Mouse (Mus musculus): ENCODE data around the gene Gpr158. TPM values are rescaled to one million over a fixed set of nuclear protein-coding genes. Genes with fewer than 3 reads are reported as not detected.
A peak's percentile ranks its signal among the peaks of the same experiment; 100 is the strongest.
"Not testable (repeated sequence)": the region's sequence is repeated elsewhere in the genome, so short reads cannot be mapped to it uniquely, and the experiment has no call there.

Gene Gpr158
- polyA plus RNA-seq, 1 experiment from 2014 or later, result 1.0 TPM

- H3K4me1 ChIP-seq, result no peaks in the 10 kb centered on the region
- H3K9me3 ChIP-seq, result no peaks in the 10 kb centered on the region
- WGBS, result 81% methylated on average over 2 of the region's 2 CpGs
- H3K36me3 ChIP-seq, result no peaks in the 10 kb centered on the region
- no peak overlapping the region for H3K4me2 ChIP-seq (replicated peaks)
- H3K27me3 ChIP-seq (replicated peaks), result no peaks in the 10 kb centered on the region
- H3K9ac ChIP-seq, result no peak overlapping the region
- ATAC-seq (ENCODE audit: low FRiP score, low read depth), result no peak
- H3K4me3 ChIP-seq, result no peak overlapping the region
- no peak overlapping the region for H3K27ac ChIP-seq
Measured at GRCm38 (mm10) chr2:21430288-21430687, 62.9 kb downstream of the Gpr158 start.

- no peak overlapping the region for H3K27ac ChIP-seq
- no peak for ATAC-seq (ENCODE audit: low FRiP score, low read depth)
- no peak overlapping the region for H3K9ac ChIP-seq
- no peaks in the 10 kb centered on the region for H3K9me3 ChIP-seq
- H3K36me3 ChIP-seq, result no peaks in the 10 kb centered on the region
- H3K4me2 ChIP-seq (replicated peaks), result no peak overlapping the region
- WGBS, result 62% methylated on average over 6 of the region's 6 CpGs
- no peaks in the 10 kb centered on the region for H3K4me1 ChIP-seq
- H3K4me3 ChIP-seq, result no peak overlapping the region
- H3K27me3 ChIP-seq (replicated peaks), result no peaks in the 10 kb centered on the region
Measured at GRCm38 (mm10) chr2:21431182-21431581, 63.8 kb downstream of the Gpr158 start.

- no peak for ATAC-seq (ENCODE audit: low FRiP score, low read depth)
- WGBS, result 86% methylated on average over 3 of the region's 3 CpGs
Measured at GRCm38 (mm10) chr2:21439626-21440025, 72.3 kb downstream of the Gpr158 start.

GRCm38 (mm10) chr2:21460606-21461005 lies 93.3 kb downstream of the Gpr158 start:
- not testable (repeated sequence) for H3K27me3 ChIP-seq (replicated peaks); H3K9ac ChIP-seq; H3K4me1 ChIP-seq; H3K4me2 ChIP-seq (replicated peaks); ATAC-seq (ENCODE audit: low FRiP score, low read depth); H3K9me3 ChIP-seq; H3K27ac ChIP-seq; H3K4me3 ChIP-seq; H3K36me3 ChIP-seq
- 88% methylated on average over 4 of the region's 4 CpGs for WGBS

More at GRCm38 (mm10) chr2:21439626-21440025, 72.3 kb downstream of the Gpr158 start:
- no peak overlapping the region for H3K9ac ChIP-seq
- H3K36me3 ChIP-seq, result no peaks in the 10 kb centered on the region
- no peaks in the 10 kb centered on the region for H3K27me3 ChIP-seq (replicated peaks)
- no peak overlapping the region for H3K4me3 ChIP-seq
- H3K27ac ChIP-seq, result no peak overlapping the region
- H3K4me2 ChIP-seq (replicated peaks), result no peak overlapping the region
- no peaks in the 10 kb centered on the region for H3K4me1 ChIP-seq
- no peaks in the 10 kb centered on the region for H3K9me3 ChIP-seq

DNA sequence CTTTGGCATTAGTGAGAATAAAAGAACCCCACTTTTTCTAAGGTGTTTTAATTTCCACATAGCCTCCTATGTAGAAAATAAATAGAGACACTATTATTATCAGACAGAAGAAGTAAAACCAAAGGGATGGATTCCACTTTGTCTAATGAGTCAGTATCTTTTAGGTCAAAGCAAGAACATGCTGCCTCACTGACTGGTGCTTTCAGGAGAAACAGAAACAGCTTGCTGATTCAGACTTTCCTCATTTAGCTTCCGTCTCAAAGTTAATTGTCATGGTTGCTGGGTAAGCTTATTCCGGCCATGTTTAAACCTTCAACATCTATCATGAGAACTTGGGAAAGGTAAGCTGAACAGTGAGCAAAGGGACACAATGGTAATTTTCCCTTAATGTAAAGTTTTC lies 107.6 kb downstream of the Gpr158 start:
- 93% methylated on average over 2 of the region's 2 CpGs for WGBS
- Histone ChIP-seq H3K27me3 (replicated peaks) (no peaks in the 10 kb centered on the region), H3K9me3 (no peaks in the 10 kb centered on the region), H3K9ac (no peak overlapping the region), H3K4me2 (replicated peaks) (no peak overlapping the region), H3K4me3 (no peak overlapping the region), H3K4me1 (no peaks in the 10 kb centered on the region), H3K36me3 (no peaks in the 10 kb centered on the region), H3K27ac (no peak overlapping the region)
- ATAC-seq (ENCODE audit: low FRiP score, low read depth), result no peak

DNA sequence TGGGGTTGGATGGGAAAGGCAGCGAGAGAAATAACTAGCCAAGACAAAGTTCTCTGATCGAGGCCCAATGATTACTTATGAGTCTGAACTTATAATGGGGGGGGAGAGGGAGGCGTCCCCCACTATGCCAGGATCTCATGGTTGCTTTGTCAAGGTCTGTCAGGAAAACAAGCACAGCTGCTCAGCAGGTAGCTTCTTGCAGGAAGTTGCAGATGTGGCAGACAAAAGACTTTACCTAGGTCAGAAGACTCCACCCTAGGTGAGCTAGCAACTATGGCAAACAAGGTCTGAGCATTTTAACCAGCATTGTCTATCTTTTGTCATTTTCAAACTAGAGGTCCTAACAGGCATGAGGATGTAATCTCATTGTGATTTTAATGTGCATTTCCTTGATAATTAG lies 129.5 kb downstream of the Gpr158 start:
- H3K36me3 ChIP-seq, result no peaks in the 10 kb centered on the region
- no peak overlapping the region for H3K27ac ChIP-seq
- H3K27me3 ChIP-seq (replicated peaks), result no peaks in the 10 kb centered on the region
- no peaks in the 10 kb centered on the region for H3K9me3 ChIP-seq
- no peaks in the 10 kb centered on the region for H3K4me1 ChIP-seq
- H3K9ac ChIP-seq, result no peak overlapping the region
- no peak overlapping the region for H3K4me2 ChIP-seq (replicated peaks)
- H3K4me3 ChIP-seq, result no peak overlapping the region
- WGBS, result 82% methylated on average over 3 of the region's 3 CpGs
- no peak for ATAC-seq (ENCODE audit: low FRiP score, low read depth)

GRCm38 (mm10) chr2:21497965-21498364 lies 130.6 kb downstream of the Gpr158 start:
- H3K9ac ChIP-seq, result no peak overlapping the region
- no peak overlapping the region for H3K4me2 ChIP-seq (replicated peaks)
- no peaks in the 10 kb centered on the region for H3K9me3 ChIP-seq
- ATAC-seq (ENCODE audit: low FRiP score, low read depth), result no peak
- H3K27me3 ChIP-seq (replicated peaks), result no peaks in the 10 kb centered on the region
- no peak overlapping the region for H3K4me3 ChIP-seq
- no peak overlapping the region for H3K27ac ChIP-seq
- no peaks in the 10 kb centered on the region for H3K4me1 ChIP-seq
- 77% methylated on average over 1 of the region's 1 CpGs for WGBS
- H3K36me3 ChIP-seq, result no peaks in the 10 kb centered on the region

DNA sequence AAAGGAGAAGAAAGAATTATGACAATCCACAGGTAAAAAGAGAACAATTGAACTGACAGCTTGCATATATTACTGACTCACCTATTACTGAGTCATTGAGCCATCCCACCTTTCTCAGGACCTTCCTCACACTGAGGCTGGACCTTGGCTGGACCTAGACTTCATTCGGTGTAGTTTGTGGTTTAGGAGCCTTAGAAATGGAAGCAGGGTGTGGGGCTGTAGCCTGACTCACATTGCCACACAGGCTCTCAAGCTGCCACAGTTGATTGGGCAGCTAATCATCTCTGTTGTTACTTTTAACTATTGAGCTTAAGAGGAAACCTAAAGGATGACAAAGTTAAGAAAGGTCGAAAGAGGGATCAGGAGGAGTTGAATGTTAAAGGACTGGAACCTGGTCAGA lies 132.1 kb downstream of the Gpr158 start:
- Histone ChIP-seq H3K36me3 (no peaks in the 10 kb centered on the region), H3K27ac (no peak overlapping the region)
- WGBS, result 84% methylated on average over 2 of the region's 2 CpGs

GRCm38 (mm10) chr2:21507449-21507848 lies 140.1 kb downstream of the Gpr158 start:
- no peaks in the 10 kb centered on the region for H3K4me1 ChIP-seq
- no peak overlapping the region for H3K27ac ChIP-seq
- H3K27me3 ChIP-seq (replicated peaks), result no peaks in the 10 kb centered on the region
- no peak overlapping the region for H3K4me3 ChIP-seq
- WGBS, result 69% methylated on average over 1 of the region's 1 CpGs
- no peak overlapping the region for H3K9ac ChIP-seq
- no peak overlapping the region for H3K4me2 ChIP-seq (replicated peaks)
- no peaks in the 10 kb centered on the region for H3K9me3 ChIP-seq
- H3K36me3 ChIP-seq, result no peaks in the 10 kb centered on the region
- ATAC-seq (ENCODE audit: low FRiP score, low read depth), result peak; percentile 56; the same call in 1 of the 2 replicates

More for the DNA sequence above, 132.1 kb downstream of the Gpr158 start:
- Histone ChIP-seq H3K4me2 (replicated peaks) (no peak overlapping the region), H3K4me1 (no peaks in the 10 kb centered on the region), H3K9me3 (no peaks in the 10 kb centered on the region), H3K9ac (no peak overlapping the region), H3K27me3 (replicated peaks) (no peaks in the 10 kb centered on the region), H3K4me3 (no peak overlapping the region)
- no peak for ATAC-seq (ENCODE audit: low FRiP score, low read depth)

DNA sequence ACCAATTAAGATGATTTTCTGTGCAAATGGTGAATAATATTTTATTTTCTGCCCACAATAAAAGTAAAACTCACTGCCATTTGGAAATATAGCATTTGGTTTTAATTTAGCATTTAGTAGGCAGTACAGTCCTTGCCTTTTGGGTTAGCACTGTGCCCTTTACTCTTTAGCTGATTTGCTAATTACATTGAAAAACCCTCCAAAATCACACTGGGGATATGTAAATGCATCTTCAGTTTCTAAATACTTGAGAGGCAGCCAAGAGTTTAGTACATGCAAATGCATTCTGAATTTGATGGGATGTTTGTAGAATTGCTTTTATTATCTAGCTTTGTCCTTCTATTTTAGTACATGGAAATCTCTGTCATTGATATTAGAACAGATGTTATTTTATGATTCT lies 163.4 kb downstream of the Gpr158 start:
- no peaks in the 10 kb centered on the region for H3K4me1 ChIP-seq
- no peaks in the 10 kb centered on the region for H3K9me3 ChIP-seq
- H3K9ac ChIP-seq, result no peak overlapping the region
- H3K27me3 ChIP-seq (replicated peaks), result no peaks in the 10 kb centered on the region
- no peak for ATAC-seq (ENCODE audit: low FRiP score, low read depth)
- H3K36me3 ChIP-seq, result no peaks in the 10 kb centered on the region
- no peak overlapping the region for H3K4me3 ChIP-seq
- H3K4me2 ChIP-seq (replicated peaks), result no peak overlapping the region
- H3K27ac ChIP-seq, result no peak overlapping the region

DNA sequence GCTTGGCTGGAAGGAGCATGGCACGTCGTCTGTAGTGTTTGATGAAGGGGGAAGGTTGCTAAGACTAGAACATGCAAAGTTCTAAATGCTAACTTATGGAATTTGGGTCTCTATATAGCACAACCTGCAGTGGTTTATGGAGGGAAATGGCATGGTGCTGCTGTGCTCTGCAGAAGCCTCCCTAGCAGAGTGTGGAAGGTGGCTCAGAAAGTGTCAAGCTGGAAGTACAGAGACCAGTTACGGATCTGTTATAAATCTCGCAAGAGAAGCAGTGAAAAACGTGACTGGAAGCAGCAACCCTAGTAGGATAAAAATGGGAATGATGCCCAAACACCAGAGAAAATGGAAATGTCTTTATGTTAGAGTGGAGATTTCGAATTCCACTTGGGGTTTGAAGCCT lies 251.8 kb downstream of the Gpr158 start:
- Histone ChIP-seq H3K4me1 (no peaks in the 10 kb centered on the region), H3K36me3 (no peaks in the 10 kb centered on the region), H3K4me2 (replicated peaks) (no peak overlapping the region), H3K9me3 (no peaks in the 10 kb centered on the region), H3K27me3 (replicated peaks) (no peaks in the 10 kb centered on the region), H3K27ac (no peak overlapping the region), H3K4me3 (no peak overlapping the region), H3K9ac (no peak overlapping the region)
- 73% methylated on average over 6 of the region's 6 CpGs for WGBS
- ATAC-seq (ENCODE audit: low FRiP score, low read depth), result no peak

GRCm38 (mm10) chr2:21632136-21632535 lies 264.8 kb downstream of the Gpr158 start:
- 88% methylated on average over 1 of the region's 1 CpGs for WGBS
- no peak overlapping the region for H3K27ac ChIP-seq

GRCm38 (mm10) chr2:21665721-21666120 lies 298.4 kb downstream of the Gpr158 start:
- H3K4me3 ChIP-seq, result no peak overlapping the region
- H3K27me3 ChIP-seq (replicated peaks), result no peaks in the 10 kb centered on the region
- no peak overlapping the region for H3K27ac ChIP-seq
- H3K9me3 ChIP-seq, result no peaks in the 10 kb centered on the region
- 56% methylated on average over 4 of the region's 4 CpGs for WGBS
- H3K9ac ChIP-seq, result no peak overlapping the region
- no peaks in the 10 kb centered on the region for H3K36me3 ChIP-seq
- no peaks in the 10 kb centered on the region for H3K4me1 ChIP-seq
- no peak overlapping the region for H3K4me2 ChIP-seq (replicated peaks)
- ATAC-seq (ENCODE audit: low FRiP score, low read depth), result no peak

More at GRCm38 (mm10) chr2:21632136-21632535, 264.8 kb downstream of the Gpr158 start:
- no peak overlapping the region for H3K4me2 ChIP-seq (replicated peaks)
- H3K4me3 ChIP-seq, result no peak overlapping the region
- ATAC-seq (ENCODE audit: low FRiP score, low read depth), result no peak
- H3K9ac ChIP-seq, result no peak overlapping the region
- no peaks in the 10 kb centered on the region for H3K4me1 ChIP-seq
- no peaks in the 10 kb centered on the region for H3K27me3 ChIP-seq (replicated peaks)
- H3K9me3 ChIP-seq, result no peaks in the 10 kb centered on the region
- H3K36me3 ChIP-seq, result no peaks in the 10 kb centered on the region

Measured in neural tube, embryonic 12.5 days (tissue).